Mouse (Mus musculus): Measurements from ENCODE around the gene Slc20a1. TPM values are rescaled to one million over a fixed set of nuclear protein-coding genes. Genes with fewer than 3 reads are reported as not detected.

Slc20a1 gene
- polyA plus RNA-seq, 1 experiment from 2014 or later = 35.5 TPM

DNA sequence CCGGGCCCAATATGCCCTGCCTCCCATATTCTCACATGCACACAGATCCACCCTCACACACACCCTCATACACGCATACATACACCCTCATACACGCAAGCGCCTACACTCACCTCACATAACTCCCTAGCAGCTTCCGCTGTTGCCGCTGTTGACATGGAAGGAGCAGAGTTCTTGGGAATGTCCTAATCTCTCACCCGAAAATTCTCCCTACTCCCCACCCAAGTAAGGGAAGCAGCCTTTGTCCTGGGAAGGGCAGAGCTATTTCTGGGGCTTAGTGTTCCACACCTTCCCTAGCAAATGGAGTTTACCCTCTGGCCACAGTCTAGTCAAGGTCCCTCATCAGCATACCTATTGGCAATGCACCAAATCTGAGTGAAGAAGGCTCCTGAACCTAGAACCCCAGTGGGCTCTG, 49.1 kb downstream of the Slc20a1 start:
- Histone ChIP-seq H3K27ac (no peak overlapping the region), H3K4me3 (no peak overlapping the region), H3K4me1 (peaks cover 8% of the 10 kb centered on the region; the same call in 1 of the 2 replicates), H3K9me3 (no peaks in the 10 kb centered on the region), H3K9ac (no peak overlapping the region), H3K4me2 (replicated peaks) (no peak overlapping the region), H3K36me3 (no peaks in the 10 kb centered on the region), H3K27me3 (no peaks in the 10 kb centered on the region)
- WGBS = 89% methylated on average over 7 of the region's 7 CpGs
- ATAC-seq (ENCODE audit: low FRiP score, low read depth) = no peak

DNA sequence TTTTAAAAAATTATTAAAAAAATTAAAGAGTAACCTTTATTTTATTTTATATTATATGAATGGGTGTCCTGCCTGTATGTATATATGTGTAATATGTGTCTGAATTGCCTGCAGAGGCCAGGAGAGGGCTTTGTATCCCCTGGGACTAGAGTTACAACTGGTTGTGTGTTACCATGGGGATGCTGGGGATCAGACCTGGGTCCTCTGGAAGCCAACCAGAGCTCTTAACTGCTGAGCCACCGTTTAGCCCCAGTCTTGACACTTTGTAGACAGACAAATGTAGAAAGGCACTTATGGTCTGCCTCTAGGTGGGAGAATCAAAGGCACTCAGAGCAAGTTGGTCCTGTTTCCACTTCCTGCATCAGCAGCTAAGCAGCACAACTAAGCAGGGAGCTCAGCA, 50.8 kb downstream of the Slc20a1 start:
- Histone ChIP-seq H3K36me3 (no peaks in the 10 kb centered on the region), H3K4me2 (replicated peaks) (no peak overlapping the region), H3K27ac (no peak overlapping the region), H3K4me1 (0 out of 2 replicates have a peak, but pooled peaks cover 4% of the 10 kb centered on the region), H3K9ac (no peak overlapping the region), H3K9me3 (no peaks in the 10 kb centered on the region), H3K27me3 (no peaks in the 10 kb centered on the region), H3K4me3 (no peak overlapping the region)
- ATAC-seq (ENCODE audit: low FRiP score, low read depth) = no peak
- 38% methylated on average over 1 of the region's 1 CpGs for WGBS

DNA sequence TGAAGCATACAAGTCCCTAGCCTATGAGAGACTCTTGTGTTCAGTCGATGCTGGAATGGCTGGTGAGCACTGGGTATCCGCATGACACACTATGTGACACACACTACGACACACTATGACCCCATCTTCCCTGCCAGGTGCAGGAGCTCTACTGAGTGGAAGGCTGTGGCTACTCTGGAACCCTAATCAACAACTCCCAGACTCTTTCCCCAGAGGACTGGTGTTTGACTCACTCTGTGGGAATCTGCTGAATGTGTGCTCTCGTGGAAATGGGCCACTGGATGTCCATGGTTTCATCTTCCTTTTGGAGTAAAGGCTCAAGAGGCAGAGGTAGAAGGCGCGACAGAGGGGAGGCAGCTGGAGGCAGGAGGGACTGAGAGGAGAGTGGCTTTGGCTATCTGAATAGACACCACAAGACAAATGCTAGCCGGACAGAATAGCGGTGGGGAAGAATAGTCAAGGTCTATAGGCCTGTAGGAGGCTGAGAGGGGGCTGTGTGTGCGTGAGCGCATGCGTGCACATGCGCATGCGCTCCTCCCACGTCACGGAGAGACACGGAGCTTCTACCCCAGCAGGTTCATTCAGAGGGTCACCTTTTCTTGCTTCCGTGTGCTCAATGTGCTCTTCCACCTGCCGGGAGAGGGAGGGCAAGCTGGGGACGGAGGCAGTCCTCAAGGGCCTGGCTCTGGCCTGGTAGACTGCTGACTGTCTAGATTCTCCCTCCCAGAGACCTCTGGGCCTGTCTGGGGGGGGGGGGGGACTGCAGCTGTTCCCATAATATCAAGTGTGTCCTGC, 54.5 kb downstream of the Slc20a1 start:
- Histone ChIP-seq H3K4me2 (replicated peaks) (no peak overlapping the region), H3K27me3 (no peaks in the 10 kb centered on the region), H3K36me3 (no peaks in the 10 kb centered on the region), H3K4me3 (no peak overlapping the region), H3K27ac (no peak overlapping the region), H3K9me3 (no peaks in the 10 kb centered on the region), H3K9ac (no peak overlapping the region), H3K4me1 (no peaks in the 10 kb centered on the region)
- WGBS = 86% methylated on average over 19 of the region's 19 CpGs
- no peak for ATAC-seq (ENCODE audit: low FRiP score, low read depth)

DNA sequence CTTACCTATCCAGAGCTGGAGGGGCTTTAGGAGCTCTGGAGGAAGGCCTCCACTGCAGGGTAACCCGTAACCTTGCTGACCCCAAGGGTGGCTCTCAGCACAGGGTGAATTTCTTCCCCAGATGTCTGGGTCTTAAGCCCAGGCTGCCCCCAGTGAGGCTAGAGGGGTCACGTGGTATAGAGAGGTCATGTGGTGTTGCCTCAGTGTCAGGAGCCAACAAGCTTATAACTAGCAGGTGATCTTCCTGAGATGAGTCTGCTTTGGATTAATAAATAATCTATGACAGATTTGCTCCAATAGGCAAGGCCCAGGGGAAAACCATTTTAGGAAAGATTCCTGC, 55.0 kb downstream of the Slc20a1 start:
- no peak overlapping the region for H3K9ac ChIP-seq
- WGBS = 46% methylated on average over 2 of the region's 2 CpGs
- no peak for ATAC-seq (ENCODE audit: low FRiP score, low read depth)

DNA sequence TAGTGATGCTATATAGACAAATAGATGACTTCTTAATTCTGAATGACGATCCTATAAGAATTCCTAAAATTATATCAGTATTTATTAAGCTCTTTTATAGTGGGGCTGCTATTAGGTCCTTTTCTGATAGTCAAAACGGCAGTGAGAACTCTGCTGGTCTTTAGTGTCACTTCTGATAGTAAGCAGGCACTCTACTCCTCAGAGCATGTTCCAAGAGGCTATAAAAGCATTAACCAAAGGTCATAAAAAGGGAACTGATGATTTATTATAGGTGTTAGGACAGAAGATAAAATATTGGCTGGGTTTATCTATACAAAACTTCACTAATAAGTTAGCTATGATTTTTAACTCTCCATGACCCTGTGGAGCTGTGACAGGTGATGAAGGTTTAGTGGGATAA, 55.5 kb downstream of the Slc20a1 start:
- H3K27me3 ChIP-seq = no peaks in the 10 kb centered on the region
- no peak overlapping the region for H3K4me2 ChIP-seq (replicated peaks)
- H3K36me3 ChIP-seq = no peaks in the 10 kb centered on the region
- H3K4me1 ChIP-seq = no peaks in the 10 kb centered on the region; the same call in 1 of the 2 replicates
- 39% methylated on average over 2 of the region's 2 CpGs for WGBS
- no peak overlapping the region for H3K27ac ChIP-seq
- H3K9ac ChIP-seq = no peak overlapping the region
- H3K4me3 ChIP-seq = no peak overlapping the region
- no peak for ATAC-seq (ENCODE audit: low FRiP score, low read depth)
- H3K9me3 ChIP-seq = no peaks in the 10 kb centered on the region

More for the DNA sequence above, 55.0 kb downstream of the Slc20a1 start:
- Histone ChIP-seq H3K27me3 (no peaks in the 10 kb centered on the region), H3K9me3 (no peaks in the 10 kb centered on the region), H3K4me2 (replicated peaks) (no peak overlapping the region), H3K4me3 (no peak overlapping the region), H3K36me3 (no peaks in the 10 kb centered on the region), H3K27ac (no peak overlapping the region), H3K4me1 (no peaks in the 10 kb centered on the region; the same call in 1 of the 2 replicates)

DNA sequence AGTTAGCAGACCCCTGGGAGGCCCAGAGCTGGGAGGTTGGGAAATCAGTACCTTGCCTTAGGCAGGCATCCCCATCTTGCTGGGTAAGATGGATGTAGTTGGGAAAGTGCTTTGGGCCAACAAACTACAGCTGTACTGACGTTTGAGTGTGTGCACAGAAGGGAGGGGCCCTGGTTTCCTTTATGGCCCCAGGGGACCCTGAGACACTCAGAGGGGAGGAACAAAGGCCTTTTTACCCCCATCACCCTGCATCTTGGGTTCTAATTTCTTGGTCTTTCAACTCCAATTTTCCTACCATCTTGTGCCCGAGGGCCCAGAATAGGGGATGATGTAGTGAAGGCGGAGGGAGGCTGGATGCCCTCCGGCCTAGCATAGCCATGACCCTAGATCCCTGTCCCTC, 57.4 kb downstream of the Slc20a1 start:
- 67% methylated on average over 4 of the region's 4 CpGs for WGBS
- no peak overlapping the region for H3K4me3 ChIP-seq
- no peaks in the 10 kb centered on the region; the same call in 1 of the 2 replicates for H3K4me1 ChIP-seq
- H3K4me2 ChIP-seq (replicated peaks) = no peak overlapping the region
- no peaks in the 10 kb centered on the region for H3K9me3 ChIP-seq
- ATAC-seq (ENCODE audit: low FRiP score, low read depth) = no peak
- H3K9ac ChIP-seq = no peak overlapping the region
- H3K27me3 ChIP-seq = no peaks in the 10 kb centered on the region
- H3K36me3 ChIP-seq = no peaks in the 10 kb centered on the region
- H3K27ac ChIP-seq = no peak overlapping the region

DNA sequence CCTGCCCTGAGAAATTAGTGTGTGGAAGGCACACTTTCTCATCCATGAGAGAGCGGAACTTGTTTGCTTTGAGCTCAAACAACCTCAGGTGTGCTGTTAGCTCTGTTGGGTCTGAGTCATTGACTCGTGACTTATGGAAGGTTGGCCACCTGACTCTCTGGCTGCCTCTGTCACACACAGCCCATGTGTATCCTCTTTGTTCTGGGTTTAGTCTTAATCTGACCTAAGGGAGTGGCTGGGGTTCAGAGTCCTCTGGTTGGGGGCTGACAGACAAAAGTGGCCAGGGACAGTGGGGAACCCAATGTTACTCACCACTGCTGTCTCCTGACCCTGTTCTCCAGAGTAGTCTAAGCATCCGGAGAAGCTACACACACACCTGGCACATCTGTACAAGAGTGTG, 59.5 kb downstream of the Slc20a1 start:
- ATAC-seq (ENCODE audit: low FRiP score, low read depth) = 0 out of 2 replicates have a peak, but pooled peaks have one; percentile 16
- no peaks in the 10 kb centered on the region for H3K36me3 ChIP-seq
- no peaks in the 10 kb centered on the region for H3K9me3 ChIP-seq
- no peak overlapping the region for H3K4me3 ChIP-seq
- H3K27me3 ChIP-seq = no peaks in the 10 kb centered on the region
- H3K4me2 ChIP-seq (replicated peaks) = no peak overlapping the region
- no peaks in the 10 kb centered on the region; the same call in 1 of the 2 replicates for H3K4me1 ChIP-seq
- no peak overlapping the region; the same call in 1 of the 2 replicates for H3K9ac ChIP-seq
- 80% methylated on average over 3 of the region's 3 CpGs for WGBS
- no peak overlapping the region for H3K27ac ChIP-seq

DNA sequence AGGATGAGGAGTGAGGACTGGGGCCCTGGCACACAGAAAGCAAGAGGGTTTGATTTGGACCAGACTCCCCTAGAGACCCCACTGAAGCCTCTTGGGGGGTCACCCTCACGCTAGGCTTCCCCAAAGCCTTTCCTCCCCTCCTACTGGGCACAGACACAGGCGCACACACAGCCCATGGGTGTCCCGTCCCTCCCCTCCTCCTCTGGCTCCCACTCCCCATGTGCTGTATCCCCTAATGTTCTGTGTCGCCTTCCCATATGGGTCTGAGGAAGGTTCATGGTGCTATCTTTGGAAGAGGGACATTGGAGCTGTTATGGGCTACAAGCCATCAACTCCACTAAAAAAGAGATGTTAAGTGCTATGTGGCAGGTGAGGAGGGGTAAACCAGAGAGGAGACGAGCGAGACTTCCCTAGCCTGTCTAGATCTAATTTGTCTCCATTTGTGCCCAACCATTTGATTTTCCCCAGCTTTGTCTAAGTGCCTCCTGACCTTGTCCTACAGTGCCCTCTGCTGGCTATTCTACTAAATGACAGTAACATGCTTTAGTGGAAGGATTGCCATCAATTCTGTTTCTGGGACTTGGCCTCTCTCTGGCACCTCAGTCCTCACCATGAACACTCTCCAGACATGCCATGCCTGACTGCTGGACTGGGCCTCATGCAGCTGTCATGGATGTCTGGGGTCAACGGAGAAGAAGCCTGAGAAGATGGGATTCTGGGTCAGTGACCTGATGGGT, 60.1 kb downstream of the Slc20a1 start:
- ATAC-seq (ENCODE audit: low FRiP score, low read depth) = peak; percentile 41
- Histone ChIP-seq H3K9ac (no peak overlapping the region; the same call in 1 of the 2 replicates), H3K4me2 (replicated peaks) (peak overlapping the region; percentile 37), H3K27ac (no peak overlapping the region), H3K9me3 (no peaks in the 10 kb centered on the region), H3K36me3 (no peaks in the 10 kb centered on the region), H3K4me3 (no peak overlapping the region), H3K4me1 (no peaks in the 10 kb centered on the region; the same call in 1 of the 2 replicates), H3K27me3 (no peaks in the 10 kb centered on the region)
- WGBS = 41% methylated on average over 7 of the region's 7 CpGs

DNA sequence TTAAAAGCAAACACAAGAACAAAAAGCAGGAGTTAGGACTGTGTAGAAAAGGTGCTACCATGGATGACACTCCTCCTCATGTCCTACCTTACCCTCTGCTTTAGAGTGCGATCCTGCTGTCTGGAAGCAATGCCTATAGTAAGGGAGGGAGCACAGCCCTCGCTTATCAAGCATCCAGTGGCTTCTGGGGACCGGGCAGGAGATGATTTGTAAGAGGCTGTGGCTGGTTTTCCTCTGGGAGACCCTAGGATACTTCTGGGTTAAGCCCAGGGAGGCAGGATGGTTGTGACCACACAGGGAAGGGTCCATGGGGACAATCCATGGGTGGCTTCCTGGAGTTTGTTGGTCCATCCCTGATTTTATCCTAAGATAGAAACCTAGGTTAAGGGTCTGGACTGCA, 62.1 kb downstream of the Slc20a1 start:
- no peak for ATAC-seq (ENCODE audit: low FRiP score, low read depth)
- no peak overlapping the region for H3K4me2 ChIP-seq (replicated peaks)
- no peak overlapping the region for H3K27ac ChIP-seq
- no peaks in the 10 kb centered on the region for H3K9me3 ChIP-seq
- H3K27me3 ChIP-seq = no peaks in the 10 kb centered on the region
- H3K4me3 ChIP-seq = no peak overlapping the region
- no peaks in the 10 kb centered on the region for H3K36me3 ChIP-seq
- H3K9ac ChIP-seq = peak overlapping the region; percentile 25; the same call in 1 of the 2 replicates
- 81% methylated on average over 3 of the region's 3 CpGs for WGBS
- no peaks in the 10 kb centered on the region; the same call in 1 of the 2 replicates for H3K4me1 ChIP-seq

Other genes starting within 250 kb of the Slc20a1 start
- 1.9 and 2.0 TPM in 2 replicates for gene Zc3h6, start 231.4 kb upstream of the Slc20a1 start, polyA plus RNA-seq (2015; fragmentation: Nextera tagmentation; extraction: Ambion mirVana)
- gene Gm10762, start 231.0 kb upstream of the Slc20a1 start, polyA plus RNA-seq (2015; fragmentation: Nextera tagmentation; extraction: Ambion mirVana) = 21.3 and 21.5 TPM in 2 replicates
- 0.09 and 0.14 TPM in 2 replicates for gene Vinac1, start 150.6 kb upstream of the Slc20a1 start, polyA plus RNA-seq (2015; fragmentation: Nextera tagmentation; extraction: Ambion mirVana)
- gene Ttl, start 132.8 kb upstream of the Slc20a1 start, polyA plus RNA-seq (2015; fragmentation: Nextera tagmentation; extraction: Ambion mirVana) = 19.4 and 22.0 TPM in 2 replicates
- gene Polr1b, start 97.8 kb upstream of the Slc20a1 start, polyA plus RNA-seq (2015; fragmentation: Nextera tagmentation; extraction: Ambion mirVana) = 28.6 and 30.4 TPM in 2 replicates
- 29.1 and 30.1 TPM in 2 replicates for gene Chchd5, start 69.1 kb upstream of the Slc20a1 start, polyA plus RNA-seq (2015; fragmentation: Nextera tagmentation; extraction: Ambion mirVana)
- 41.8 and 45.2 TPM in 2 replicates for gene Ckap2l, start 98.4 kb downstream of the Slc20a1 start, polyA plus RNA-seq (2015; fragmentation: Nextera tagmentation; extraction: Ambion mirVana)
- gene Il1a, start 111.2 kb downstream of the Slc20a1 start, polyA plus RNA-seq (2015; fragmentation: Nextera tagmentation; extraction: Ambion mirVana) = 0.10 and 0.14 TPM in 2 replicates
- gene Il1b, start 172.4 kb downstream of the Slc20a1 start, polyA plus RNA-seq (2015; fragmentation: Nextera tagmentation; extraction: Ambion mirVana) = 0.45 TPM in 1 of 2 replicates, not detected in the other

Data from limb, embryonic 13.5 days (tissue).